Mouse (Mus musculus) skeletal muscle tissue, adult 2 months (tissue): ENCODE measurements at regions not wholly inside any gene's neighbourhood (a gene's known extent, or its start where the extent isn't known, plus 50 kb on each side); places are given as distances from the start of the nearest gene placed in this dataset.
A peak's percentile ranks its signal among the peaks of the same experiment; 100 is the strongest.

Experiments used
- DNase-seq: peaks from one replicate; pipeline ENCODE4 v3.0.0-alpha.2; 2012; ENCODE audit warnings: low read depth, low spot score

- DNase-seq = no peak
Observed at GRCm38 (mm10) chr11:8227772-8228425, 436.4 kb downstream of the Tns3 start.

- no peak for DNase-seq
Observed at GRCm38 (mm10) chr11:8224366-8224765, 440.0 kb downstream of the Tns3 start.

- no peak for DNase-seq
Observed at GRCm38 (mm10) chr11:8220618-8221017, 443.7 kb downstream of the Tns3 start.

DNA sequence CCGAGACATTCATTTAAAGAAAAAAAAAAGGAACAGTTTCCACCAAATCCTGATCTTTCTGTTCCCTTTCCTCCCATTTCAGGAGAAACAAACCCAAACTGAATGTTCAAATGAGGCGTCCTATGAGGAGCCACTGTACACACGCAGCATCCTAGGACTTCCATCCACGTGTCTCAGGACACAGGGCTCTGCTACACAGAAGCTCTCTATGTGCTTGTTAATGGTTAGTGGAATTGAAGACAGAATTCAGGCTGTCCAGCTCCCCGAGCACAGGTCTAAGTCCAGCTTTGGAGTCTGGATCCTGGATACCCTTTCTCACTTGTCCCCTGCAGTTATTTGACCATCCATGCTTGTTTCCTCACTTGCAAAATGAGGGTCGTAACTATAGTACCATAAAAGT is 444.4 kb downstream of the Tns3 start:
- DNase-seq = no peak

- DNase-seq = peak; percentile 63
Observed at GRCm38 (mm10) chr11:8215634-8216033, 448.7 kb downstream of the Tns3 start.

GRCm38 (mm10) chr11:8214305-8214903 is 449.9 kb downstream of the Tns3 start:
- peak; percentile 60 for DNase-seq

DNA sequence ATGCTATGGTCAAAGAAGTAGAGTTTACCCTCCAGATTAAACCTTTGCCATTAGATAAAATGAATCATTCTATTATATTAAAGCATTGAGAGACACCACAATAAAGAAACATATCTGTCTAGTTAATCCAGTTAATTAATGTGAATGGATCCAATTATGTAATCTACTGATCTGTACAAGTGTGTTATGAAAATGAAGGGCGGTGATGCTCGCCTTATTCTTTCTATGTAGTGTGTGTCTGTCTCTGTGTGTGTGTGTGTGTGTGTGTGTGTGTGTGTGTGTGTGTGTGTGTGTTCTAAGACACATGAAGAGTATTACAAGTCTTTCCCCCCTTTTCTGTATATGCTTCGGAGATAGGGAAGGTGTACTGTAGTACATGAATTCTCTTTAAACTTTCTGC is 451.2 kb downstream of the Tns3 start:
- no peak for DNase-seq

DNA sequence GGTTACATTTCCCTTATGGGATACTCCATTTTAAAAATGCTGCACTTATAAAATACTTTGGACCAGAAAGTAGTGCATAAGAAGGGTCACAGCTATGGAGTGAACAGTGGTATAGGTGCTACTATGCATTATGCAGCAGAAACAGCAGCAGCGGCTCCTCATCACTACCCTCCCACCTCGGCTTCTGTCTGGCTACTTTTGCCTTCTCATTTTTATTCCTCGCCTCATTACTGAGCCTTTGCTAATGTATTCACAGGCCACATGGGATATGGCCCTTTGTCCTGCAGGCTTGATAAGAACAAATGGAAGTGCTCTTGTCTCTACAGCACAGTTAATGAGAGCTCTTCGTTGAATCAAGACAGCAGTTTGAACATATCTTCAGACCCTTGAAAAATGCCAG is 451.6 kb downstream of the Tns3 start:
- DNase-seq = no peak

GRCm38 (mm10) chr11:8209041-8209440 is 455.3 kb downstream of the Tns3 start:
- peak; percentile 70 for DNase-seq

DNA sequence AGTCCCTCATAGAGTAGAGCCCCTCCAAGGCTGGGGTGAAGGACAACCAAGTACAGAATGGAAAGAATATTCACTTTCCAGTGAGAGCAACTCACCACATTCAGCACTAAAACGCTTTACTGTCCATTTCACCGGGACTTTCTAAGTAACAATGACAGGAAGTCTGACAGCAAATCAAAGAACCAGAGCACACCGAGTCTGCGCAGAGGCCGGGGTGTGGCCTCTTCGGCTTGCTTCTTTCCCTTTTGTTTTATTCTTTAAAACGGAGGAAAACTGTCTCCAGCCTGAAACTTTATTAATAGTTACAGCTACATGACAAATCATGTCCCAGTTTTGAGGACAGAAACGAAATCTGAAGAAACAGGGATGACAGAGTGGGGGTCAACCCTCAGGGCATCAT is 465.0 kb downstream of the Tns3 start:
- DNase-seq = no peak
